Mouse (Mus musculus) CH12F3 (cell line): ENCODE results near the gene Grxcr1.

Source experiments
- in situ Hi-C: fragments of 300-500 bp; cut with MboI; formaldehyde crosslinking; loops from 2 replicates; pipeline ENCODE4 v1.14.3; 2020; ENCODE audit warnings: low sequenced_read_pairs

Gene Grxcr1

DNA sequence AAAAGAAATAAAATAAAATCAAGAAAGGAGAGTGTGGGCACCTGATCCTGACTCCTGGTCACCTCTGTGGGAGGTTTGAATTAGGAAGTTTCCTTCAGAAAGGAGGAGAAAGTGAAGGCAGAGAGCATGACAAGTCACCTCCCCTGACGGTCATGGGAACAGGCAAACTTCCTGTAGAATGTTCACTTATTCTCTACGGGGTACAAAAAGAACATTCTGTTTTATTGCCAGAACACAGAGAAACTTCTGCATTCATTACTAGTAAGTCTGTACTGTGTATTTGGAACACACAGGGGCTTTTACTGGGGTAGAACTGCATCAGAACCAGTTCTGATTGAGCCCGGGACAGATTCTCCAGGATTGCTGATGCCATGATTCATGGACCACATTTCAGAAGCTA is 55.5 kb downstream of the Grxcr1 start:
- in situ Hi-C loops, result no loop called here

DNA sequence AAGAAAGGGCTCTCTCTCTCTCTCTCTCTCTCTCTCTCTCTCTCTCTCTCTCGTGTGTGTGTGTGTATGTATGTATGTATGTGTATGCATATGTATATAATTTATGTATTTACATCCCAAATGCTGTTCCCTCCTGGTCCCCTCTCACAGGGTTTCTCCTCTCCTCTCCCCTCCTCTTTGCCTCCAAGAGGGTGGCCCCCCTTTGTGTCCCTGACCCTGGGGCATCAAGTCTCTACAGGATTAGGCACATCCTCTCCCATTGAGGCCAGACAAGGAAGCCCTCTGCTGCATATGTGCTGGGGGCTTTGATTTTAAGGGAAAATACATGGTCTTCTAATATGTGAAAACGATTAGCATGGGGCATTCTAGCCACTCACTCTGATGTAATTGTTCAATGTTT is 61.5 kb downstream of the Grxcr1 start:
- in situ Hi-C loops, result no loop called here

DNA sequence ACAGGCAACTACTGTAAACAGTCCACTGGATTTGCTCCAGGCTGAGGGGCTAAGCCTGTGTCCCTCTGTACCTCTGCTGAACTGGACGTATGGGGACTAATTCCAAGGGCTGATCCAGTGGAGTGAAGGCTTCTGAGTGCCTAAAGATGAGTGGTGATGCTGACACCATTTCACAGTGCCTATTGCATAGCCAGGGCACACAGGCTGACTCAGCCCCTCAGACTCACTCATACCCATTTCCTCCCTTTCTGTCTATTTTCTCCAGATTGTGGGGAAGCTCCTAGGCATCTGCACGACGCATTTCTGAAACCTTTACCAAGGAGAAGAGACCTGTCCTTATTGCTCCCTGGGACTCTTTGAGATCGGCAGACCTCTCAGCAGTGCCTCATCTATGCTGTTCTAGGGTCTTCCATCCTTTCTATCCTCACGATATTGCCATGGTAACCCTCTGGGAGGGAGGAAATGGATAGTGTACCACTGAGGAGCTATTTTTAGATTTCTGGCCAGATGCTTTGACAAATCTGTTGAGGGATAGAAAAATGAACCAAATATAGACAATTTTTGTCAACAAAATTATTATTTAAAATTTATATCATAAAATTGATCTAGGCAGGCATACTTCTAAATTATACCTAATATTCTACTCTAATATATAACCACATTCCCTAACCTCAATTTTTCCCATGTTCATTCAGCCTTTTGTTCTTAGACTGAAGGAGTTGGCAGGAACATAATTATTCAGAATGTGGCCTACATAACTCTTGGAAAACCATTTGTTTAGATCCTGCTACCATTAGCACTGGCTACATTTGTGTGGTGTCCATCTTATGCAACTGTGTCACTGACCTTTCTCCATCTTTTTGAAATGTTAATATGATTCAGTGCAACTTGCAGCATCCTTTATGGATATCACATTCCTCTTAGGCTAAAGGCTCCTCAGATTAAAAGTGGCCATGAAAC is 66.3 kb downstream of the Grxcr1 start:
- in situ Hi-C loops, result no loop called here

DNA sequence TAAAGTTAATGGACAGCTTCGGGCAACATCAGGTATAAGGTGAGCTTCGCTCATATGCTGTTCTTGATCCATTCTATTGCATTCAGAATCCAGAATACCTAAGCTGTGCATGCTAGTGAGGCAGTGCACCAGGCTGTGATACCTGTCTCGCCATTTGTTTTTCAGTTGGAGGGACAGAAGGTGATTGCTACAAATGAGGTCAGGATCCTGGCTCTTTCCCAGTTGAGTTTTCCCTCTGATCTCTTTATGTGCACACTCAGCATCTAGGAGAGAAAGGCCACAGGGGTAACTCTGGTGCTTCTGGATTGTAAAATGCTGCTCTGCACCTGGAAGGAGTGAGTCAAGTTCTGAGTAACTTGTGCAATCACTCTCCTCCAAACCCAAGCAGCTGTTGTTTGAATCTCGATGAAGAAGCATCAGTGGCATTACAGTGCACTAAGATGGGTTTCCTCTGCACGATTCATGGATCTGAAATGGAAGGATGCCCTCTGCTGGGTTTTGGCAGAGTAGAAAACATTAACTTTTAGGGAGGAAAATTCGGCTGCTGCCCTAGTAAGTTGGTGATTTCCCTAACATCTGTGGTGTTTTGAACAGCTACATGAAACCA is 80.9 kb downstream of the Grxcr1 start:
- in situ Hi-C loops, result no loop called here

DNA sequence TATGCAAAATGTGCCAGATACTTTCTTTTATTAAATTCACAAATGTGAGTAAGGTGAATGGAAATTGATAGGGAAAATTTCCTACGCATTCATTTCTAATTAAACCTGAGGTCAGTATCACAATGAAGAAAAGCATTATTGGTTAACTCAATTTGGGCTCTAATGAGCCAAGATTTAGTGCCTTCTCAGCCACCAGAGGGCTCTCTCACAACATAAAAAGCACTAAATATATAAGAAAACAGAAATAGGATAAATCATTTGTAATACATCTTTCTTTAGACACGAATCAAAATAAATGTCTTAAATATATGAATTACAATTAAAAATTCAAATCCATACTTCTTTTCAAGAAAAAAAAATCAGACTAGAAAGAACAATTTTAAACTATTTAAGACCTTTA is 89.2 kb downstream of the Grxcr1 start:
- in situ Hi-C loops, result no loop called here

DNA sequence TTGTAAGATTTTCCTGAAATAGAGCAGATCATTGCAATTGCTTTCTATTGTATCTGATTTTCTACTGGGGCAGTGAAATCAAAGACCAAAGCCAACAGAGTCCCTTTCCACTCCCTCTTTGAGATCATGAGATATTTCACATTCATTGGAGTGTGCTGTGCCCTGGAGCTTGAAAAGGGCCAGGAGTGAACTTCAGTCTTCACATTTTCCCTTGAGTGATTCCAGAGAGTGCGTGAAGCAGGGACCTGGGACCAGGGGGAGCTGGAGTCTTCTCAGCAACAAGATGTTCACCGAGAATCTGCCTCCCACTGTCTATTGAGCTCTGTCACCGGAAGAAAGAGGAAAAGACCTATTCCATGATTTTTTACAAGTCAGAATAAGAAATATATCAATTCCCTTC is 91.2 kb downstream of the Grxcr1 start:
- in situ Hi-C loops, result no loop called here

DNA sequence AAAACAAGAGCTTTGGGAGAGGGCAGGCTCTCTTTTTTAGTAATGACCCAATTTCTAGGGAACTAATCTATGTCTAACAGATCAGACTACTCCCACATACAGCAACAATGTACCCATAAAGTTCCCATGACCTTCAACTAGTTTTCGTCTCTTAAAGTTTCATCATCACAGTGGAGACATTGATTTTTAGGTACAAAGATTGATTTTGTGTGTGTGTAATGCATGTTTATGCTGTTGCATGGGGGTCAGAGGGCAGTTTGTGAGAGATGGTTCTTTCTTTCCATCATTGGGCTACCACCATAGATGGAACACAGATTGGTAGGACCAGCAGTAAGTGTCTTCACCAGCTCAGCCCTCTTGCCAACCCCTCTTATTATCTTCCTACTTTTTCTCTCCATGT is 93.8 kb downstream of the Grxcr1 start:
- in situ Hi-C loops, result no loop called here

DNA sequence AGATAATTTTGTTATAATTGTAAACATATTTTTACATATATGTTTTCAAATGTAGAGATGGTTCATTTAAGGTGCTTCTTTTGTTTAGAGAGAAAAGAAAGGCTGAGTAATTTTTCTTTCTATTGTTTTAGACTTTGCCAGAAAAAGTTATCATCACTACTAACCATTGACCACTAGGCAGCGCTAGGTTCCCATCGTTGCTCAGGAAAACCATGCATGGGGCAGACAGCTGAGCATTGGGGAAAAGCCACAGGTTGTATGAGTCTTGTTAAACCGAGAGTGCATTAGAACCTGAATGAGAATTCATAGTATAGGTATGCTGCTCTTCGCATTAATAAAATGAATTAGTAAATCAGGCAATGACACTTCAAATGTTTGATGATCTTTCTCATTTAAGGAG is 96.8 kb downstream of the Grxcr1 start:
- in situ Hi-C loops, result no loop called here

DNA sequence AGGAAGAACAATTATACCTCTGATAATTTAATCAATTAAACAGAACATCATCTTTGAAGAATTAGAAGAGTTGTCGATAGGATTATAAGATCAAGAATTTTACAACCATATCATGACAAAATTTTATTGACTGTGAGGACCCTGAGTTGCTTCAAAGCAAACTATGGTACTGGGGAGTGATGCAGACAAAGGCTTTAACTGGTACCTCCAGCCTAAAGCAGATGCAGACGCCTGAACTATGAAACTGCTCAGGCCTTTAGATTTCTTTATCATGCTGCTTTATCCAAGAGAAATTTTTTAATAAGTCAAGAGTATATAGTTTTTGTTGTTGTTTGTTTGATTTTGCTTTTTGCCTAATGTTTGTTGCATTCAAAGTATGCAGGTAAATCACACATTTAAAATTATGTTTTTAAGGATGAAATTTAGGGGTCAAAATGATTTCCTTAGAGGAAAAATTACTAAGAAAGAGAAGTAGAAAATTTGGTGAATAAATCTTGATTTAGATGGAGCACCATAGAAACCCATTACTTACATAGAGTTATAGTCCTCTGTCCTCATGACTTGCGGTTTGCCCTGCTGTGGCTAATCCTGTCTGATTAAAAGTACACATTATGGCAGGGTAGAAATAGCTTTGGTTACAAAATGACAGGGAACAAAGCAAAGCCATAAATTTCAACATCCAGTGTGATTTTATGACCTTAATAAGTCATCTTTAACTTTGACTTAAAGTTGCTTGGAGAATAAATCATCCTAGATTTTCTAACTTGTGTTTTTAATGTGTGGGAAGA is 97.4 kb downstream of the Grxcr1 start:
- in situ Hi-C loops, result no loop called here

DNA sequence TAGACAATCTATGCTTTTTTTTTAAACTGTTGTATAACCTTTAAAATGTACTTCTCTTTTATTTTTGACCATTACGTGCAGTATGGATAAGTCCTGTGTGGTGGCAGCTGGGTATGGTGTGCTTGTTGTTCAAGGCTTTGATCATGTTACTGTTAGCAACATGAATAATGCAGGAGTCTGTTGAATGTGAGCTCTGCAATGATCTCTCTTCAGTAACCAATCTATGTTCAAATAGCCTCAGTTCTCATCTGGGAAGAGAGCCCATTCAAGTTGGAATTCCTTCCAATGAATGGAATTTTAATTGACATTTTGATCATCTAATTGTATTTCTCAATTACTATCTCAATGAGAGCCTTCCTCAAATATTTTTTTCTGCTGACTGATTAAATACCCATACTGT is 115.2 kb downstream of the Grxcr1 start:
- in situ Hi-C loops, result no loop called here

DNA sequence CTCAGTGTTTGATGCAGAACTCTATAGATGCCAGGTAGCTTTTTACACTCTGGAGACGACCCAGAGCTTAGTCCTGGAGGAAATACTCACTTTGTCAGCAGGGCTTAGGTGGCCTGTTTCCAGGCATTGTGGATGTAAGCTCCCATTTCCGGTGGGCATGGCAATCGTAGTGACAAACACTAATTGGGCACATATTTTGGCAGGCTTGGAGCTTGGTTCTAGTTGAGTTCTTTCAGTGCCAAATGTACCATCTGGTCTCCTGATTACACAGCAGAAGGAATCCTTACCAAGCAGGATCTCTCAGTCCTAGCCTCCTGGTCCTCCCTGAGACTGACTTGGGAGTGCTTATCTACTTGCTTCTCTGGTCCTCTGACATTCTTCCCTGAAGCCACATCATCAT is 118.3 kb downstream of the Grxcr1 start:
- in situ Hi-C loops, result no loop called here

DNA sequence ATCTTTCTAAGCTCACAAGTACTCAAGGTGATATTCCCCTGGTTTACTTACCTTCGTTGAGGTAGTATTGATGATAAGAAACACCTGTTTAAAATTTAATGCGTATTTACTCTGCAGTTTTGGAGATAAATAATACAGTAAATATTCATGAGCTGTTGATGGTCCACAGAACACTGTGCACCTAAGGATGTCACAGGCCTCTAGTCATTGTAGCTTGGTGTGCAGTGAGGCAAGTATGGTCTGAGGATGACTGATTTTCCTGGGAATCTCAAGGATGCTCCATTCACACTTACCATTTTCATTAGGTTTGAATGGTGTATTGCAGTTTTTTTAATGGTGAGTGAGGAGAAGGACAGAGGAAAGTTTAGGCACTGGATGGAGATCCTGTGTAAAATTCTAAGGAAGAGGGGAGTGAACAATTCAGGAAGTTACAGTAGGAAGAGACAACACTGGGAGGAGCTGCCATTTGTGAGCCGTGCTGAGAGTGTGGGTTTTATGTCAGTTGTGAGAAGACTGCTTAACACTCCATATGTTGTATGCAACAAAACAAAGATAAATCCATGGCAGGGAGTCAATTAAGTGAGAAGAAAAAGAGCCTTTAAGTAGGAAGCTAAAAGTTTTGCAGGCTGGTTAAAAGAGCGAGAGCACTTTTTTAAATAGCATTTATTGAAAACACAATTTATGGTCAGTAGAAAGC is 118.9 kb downstream of the Grxcr1 start:
- in situ Hi-C loops, result no loop called here

DNA sequence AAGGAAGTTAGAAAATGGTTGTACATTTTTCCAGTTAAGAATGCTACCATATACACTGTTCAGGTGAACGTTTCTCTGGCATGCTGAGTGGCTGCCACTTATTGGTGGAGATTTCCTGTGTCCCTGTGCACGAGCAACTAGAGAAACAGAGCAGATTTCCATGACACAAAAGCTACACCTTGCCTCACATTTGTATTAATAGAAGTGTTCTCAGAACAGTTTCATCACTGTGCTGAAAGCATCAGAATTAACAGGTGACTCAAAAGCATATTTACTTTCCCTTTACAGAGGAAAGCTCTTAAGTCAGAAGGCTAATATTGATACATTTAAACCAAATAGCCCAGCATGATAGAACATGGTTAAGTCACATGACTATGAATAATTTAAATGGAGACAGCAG is 130.9 kb downstream of the Grxcr1 start:
- in situ Hi-C loops, result no loop called here

DNA sequence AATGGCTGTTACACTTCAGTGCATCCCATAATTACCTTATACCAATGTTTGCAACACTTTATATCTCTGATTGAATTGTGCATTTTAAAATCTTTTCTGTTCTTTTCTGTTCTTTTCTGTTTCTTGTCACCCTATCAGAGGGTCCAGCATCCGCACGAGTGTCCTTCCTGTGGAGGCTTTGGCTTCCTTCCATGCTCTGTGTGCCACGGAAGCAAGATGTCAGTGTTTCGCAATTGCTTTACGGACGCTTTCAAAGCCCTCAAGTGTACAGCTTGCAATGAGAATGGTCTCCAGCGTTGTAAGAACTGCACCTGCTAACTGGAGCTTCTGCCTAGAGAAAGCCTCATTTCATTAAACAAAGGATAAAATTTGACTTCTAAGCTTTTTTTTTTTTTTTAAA is 134.3 kb downstream of the Grxcr1 start:
- in situ Hi-C loops, result no loop called here
